Comparison of ENCODE assay signal across 10 mouse cellular contexts in the genomic region with DNA sequence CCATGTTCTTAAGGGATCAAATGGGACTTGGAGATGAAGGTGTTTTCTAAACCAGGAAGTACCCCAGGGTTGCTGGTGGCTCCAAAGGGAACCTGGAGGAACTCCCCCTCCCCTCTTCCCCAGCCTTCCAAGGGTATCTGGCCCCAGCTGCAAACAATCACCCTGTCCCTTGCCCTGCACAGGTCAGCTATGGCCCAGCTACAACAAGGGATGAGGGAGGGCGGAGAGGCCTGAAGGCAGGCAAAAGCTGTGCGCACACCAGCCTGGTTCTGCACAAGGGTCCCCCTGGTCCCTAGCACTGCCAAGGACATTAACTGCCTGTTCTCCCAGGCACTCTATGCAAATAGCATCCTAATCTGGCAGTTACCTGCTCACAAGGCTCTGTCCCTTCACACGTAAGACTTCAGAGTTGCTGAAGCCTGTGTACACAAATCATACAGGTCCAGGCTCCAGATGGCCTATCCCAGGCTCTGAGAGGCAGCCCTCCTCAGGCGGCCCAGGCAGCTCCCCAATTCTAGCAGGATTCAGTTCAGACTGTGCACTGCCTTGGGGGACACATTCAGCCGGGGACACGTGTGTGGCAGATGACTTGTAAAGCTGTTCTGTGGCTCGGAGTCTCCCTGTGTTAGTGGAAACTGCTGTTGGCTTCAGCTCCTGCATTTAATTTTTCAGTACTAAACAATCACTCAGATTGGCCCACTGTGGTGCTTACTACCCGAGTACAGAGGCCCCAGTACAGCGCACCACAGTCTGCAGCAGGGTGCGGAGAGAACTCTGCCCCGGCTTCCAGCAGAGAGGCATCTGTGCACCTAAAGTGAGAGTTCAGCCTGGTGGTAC.
DNase-seq lines count a peak whose midpoint lies in the region; ATAC-seq lines count a peak whose summit lies in the region.
"Had no signal": no experiment of that assay in that cellular context is flagged by ENCODE, and none has a peak within 500 bp of the region (broad histone marks: within the 10 kb centered on the region; RNA-seq: fewer than 3 reads in every experiment).

No protein-coding gene starts in this region.

- H3K9ac ChIP-seq in kidney, embryonic 14.5 days (ENCODE audit: low read depth, low read length): 0 out of 2 replicates have a peak overlapping the region, but pooled peaks have one; percentile 12
- H3K9ac ChIP-seq in forebrain, embryonic 14.5 days (ENCODE audit: low read length): no peak overlapping the region
- H3K9ac ChIP-seq in midbrain, embryonic 12.5 days (replicated peaks): no peak overlapping the region

- no peaks in the 10 kb centered on the region for H3K27me3 ChIP-seq in kidney, embryonic 14.5 days (ENCODE audit: control insufficient read depth, insufficient read depth, low read length)
- no peaks in the 10 kb centered on the region for H3K27me3 ChIP-seq in forebrain, embryonic 14.5 days (replicated peaks; ENCODE audit: control insufficient read depth, insufficient read depth, low read length)
- H3K27me3 ChIP-seq in midbrain, embryonic 12.5 days: peaks cover 4% of the 10 kb centered on the region; the same call in 1 of the 2 replicates

- H3K4me3 ChIP-seq in kidney, embryonic 14.5 days (ENCODE audit: low read length): no peak overlapping the region
- H3K4me3 ChIP-seq in forebrain, embryonic 14.5 days (ENCODE audit: low read depth, low read length): no peak overlapping the region
- no peak overlapping the region for H3K4me3 ChIP-seq in midbrain, embryonic 12.5 days

- no peak overlapping the region for H3K4me2 ChIP-seq in kidney, embryonic 14.5 days (replicated peaks; ENCODE audit: low read depth, low read length)
- H3K4me2 ChIP-seq in forebrain, embryonic 14.5 days (ENCODE audit: low read length): no peak overlapping the region
- H3K4me2 ChIP-seq in midbrain, embryonic 12.5 days (replicated peaks): no peak overlapping the region

- no peaks in the 10 kb centered on the region for H3K36me3 ChIP-seq in kidney, embryonic 14.5 days (ENCODE audit: control insufficient read depth, insufficient read depth, low read length)
- H3K36me3 ChIP-seq in forebrain, embryonic 14.5 days (ENCODE audit: control insufficient read depth, insufficient read depth, low read length): no peaks in the 10 kb centered on the region
- H3K36me3 ChIP-seq in midbrain, embryonic 12.5 days: no peaks in the 10 kb centered on the region

- peaks cover 16% of the 10 kb centered on the region; the same call in 1 of the 2 replicates for H3K4me1 ChIP-seq in kidney, embryonic 14.5 days (ENCODE audit: control insufficient read depth, insufficient read depth, low read length)
- H3K4me1 ChIP-seq in forebrain, embryonic 14.5 days (ENCODE audit: control insufficient read depth, insufficient read depth, low read length): peaks cover 4% of the 10 kb centered on the region; the same call in 1 of the 2 replicates
- peaks cover 21% of the 10 kb centered on the region for H3K4me1 ChIP-seq in midbrain, embryonic 12.5 days

- no peak for ATAC-seq in kidney, embryonic 14.5 days (ENCODE audit: low FRiP score, low TSS enrichment)
- peak; percentile 53; the same call in 1 of the 2 replicates for ATAC-seq in forebrain, embryonic 14.5 days
- ATAC-seq in midbrain, embryonic 12.5 days (ENCODE audit: low FRiP score, low read depth): no peak
- no peak for ATAC-seq in megakaryocyte progenitor cell, adult 5-6 weeks (replicated peaks; ENCODE audit: poor library complexity)

- DNase-seq in cerebellum, adult 11-12 months: peak; percentile 72
- DNase-seq in cerebellum, adult 11 months: no peak
- no peak for DNase-seq in kidney, postnatal 25 days
- DNase-seq in forebrain, embryonic 14.5 days (ENCODE audit: low spot score): no peak
- DNase-seq in kidney, postnatal 10 days: no peak
- DNase-seq: layer of hippocampus, postnatal 36 days; lung, postnatal 36 days had no signal

- 68% methylated on average over 11 of the region's 11 CpGs for WGBS in kidney, embryonic 14.5 days
- WGBS in forebrain, embryonic 14.5 days: 68% methylated on average over 11 of the region's 11 CpGs
- WGBS in midbrain, embryonic 12.5 days: 63% methylated on average over 11 of the region's 11 CpGs

- no peak overlapping the region for H3K27ac ChIP-seq in kidney, embryonic 14.5 days (ENCODE audit: low read depth, low read length)
- peak overlapping the region; percentile 33; the same call in 1 of the 2 replicates for H3K27ac ChIP-seq in forebrain, embryonic 14.5 days (ENCODE audit: low read depth, low read length)
- H3K27ac ChIP-seq in midbrain, embryonic 12.5 days (replicated peaks): 0 out of 2 replicates have a peak overlapping the region, but pooled peaks have one; percentile 7

- no peaks in the 10 kb centered on the region for H3K9me3 ChIP-seq in kidney, embryonic 14.5 days (ENCODE audit: control insufficient read depth, low read length)
- no peaks in the 10 kb centered on the region for H3K9me3 ChIP-seq in forebrain, embryonic 14.5 days (replicated peaks; ENCODE audit: control insufficient read depth, low read length)
- no peaks in the 10 kb centered on the region for H3K9me3 ChIP-seq in midbrain, embryonic 12.5 days
